Mouse (Mus musculus): ENCODE results near the gene Zfand3. TPM values are rescaled to one million over a fixed set of nuclear protein-coding genes. Genes with fewer than 3 reads are reported as not detected.

Zfand3 gene
- polyA plus RNA-seq, 1 experiment from 2014 or later: 55.6 TPM

DNA sequence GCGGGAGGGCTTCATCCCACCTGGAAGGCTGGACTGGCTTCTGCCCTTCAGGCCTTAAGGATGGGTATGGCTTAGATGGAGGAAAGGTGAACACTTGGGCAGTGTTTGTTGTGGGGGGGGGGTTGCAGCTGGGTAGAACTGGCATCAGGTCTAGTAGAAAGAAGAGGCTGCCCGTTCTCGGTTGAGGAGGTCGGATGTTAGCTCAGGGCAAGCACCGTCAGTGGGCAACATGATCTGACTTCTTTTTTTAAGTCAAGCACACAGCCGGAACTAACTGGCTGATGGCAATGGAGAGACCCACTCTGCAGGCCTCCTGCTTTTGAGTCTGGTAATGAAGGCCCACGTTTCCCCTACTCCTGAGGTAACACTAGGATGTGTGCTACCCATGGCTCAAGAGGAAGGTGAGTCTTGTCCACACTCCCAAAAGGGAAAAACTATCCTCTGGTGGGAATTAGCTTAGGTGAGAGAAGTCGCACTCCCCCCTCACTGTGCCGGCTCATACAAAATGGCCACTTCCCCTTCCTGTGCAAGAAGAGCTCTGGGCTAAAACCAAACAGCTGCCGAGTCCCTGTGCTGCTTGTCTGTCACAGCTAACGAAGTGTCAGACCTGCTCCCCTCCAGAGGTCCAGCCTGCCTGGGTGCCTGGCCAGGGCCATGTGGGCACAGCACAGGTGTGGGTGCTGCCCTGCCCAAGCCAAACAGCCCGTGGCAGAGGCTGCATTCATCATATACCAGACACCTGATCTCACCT, 192.9 kb downstream of the Zfand3 start:
- H3K9ac ChIP-seq (replicated peaks): no peak overlapping the region
- H3K36me3 ChIP-seq: no peaks in the 10 kb centered on the region
- H3K4me3 ChIP-seq (replicated peaks): no peak overlapping the region
- H3K27ac ChIP-seq (replicated peaks): no peak overlapping the region; the same call in 1 of the 2 replicates
- peaks cover 90% of the 10 kb centered on the region for H3K4me1 ChIP-seq
- no peak for ATAC-seq (ENCODE audit: low FRiP score)
- 79% methylated on average over 12 of the region's 12 CpGs for WGBS
- no peaks in the 10 kb centered on the region for H3K27me3 ChIP-seq (replicated peaks)
- H3K4me2 ChIP-seq: no peak overlapping the region
- H3K9me3 ChIP-seq (replicated peaks): no peaks in the 10 kb centered on the region

DNA sequence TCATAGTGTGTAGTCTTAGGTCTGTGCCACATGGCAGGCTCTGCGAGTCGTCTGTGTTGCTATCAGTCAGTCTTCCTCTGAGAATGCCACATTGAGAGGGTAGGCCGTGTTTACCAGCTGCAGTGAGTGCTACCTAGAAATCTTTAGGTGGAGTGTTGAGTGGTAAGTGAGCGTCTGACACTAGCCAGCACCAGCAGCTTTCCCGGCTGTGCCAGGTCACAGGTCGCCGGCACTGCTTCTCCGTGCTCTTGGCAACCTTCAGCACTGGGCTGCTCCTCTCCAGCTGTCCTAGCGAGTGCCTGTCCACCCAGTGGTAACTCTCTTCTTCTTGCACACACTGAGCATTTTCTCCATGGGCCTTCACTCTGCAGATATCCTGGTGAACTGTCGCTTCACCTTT, 193.9 kb downstream of the Zfand3 start:
- Histone ChIP-seq H3K27ac (replicated peaks) (no peak overlapping the region), H3K9ac (replicated peaks) (no peak overlapping the region), H3K4me1 (peaks cover 91% of the 10 kb centered on the region), H3K27me3 (replicated peaks) (no peaks in the 10 kb centered on the region), H3K36me3 (no peaks in the 10 kb centered on the region), H3K4me2 (no peak overlapping the region), H3K4me3 (replicated peaks) (no peak overlapping the region), H3K9me3 (replicated peaks) (no peaks in the 10 kb centered on the region)
- WGBS: 77% methylated on average over 10 of the region's 10 CpGs
- no peak for ATAC-seq (ENCODE audit: low FRiP score)

- no peak overlapping the region for H3K27ac ChIP-seq (replicated peaks)
Observed at GRCm38 (mm10) chr17:30199374-30200247, 195.1 kb downstream of the Zfand3 start.

DNA sequence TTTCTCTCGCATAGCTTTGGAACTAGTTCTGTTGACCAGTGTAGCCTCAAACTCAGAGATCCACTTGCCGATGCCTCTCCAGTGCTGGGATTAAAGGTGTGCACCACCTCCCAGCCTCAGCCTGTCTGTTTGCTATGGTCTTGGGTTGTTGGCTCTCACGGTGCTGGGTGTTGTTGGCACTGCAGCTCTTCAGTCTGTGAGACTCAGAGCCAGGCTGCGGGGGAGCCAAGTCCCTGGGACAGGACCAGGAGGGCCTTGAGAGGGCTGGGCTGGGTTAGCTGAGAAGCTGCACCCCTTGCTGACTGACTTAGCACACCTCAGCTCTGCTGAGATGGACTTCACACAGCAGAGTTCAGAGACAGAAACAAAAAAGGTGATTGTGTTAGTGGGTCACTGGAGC, 195.8 kb downstream of the Zfand3 start:
- Histone ChIP-seq H3K27ac (replicated peaks) (no peak overlapping the region), H3K9ac (replicated peaks) (no peak overlapping the region), H3K9me3 (replicated peaks) (no peaks in the 10 kb centered on the region), H3K4me1 (peaks cover 92% of the 10 kb centered on the region), H3K4me3 (replicated peaks) (no peak overlapping the region), H3K36me3 (no peaks in the 10 kb centered on the region), H3K27me3 (replicated peaks) (no peaks in the 10 kb centered on the region), H3K4me2 (no peak overlapping the region)
- ATAC-seq (ENCODE audit: low FRiP score): no peak
- 82% methylated on average over 4 of the region's 4 CpGs for WGBS

More at GRCm38 (mm10) chr17:30199374-30200247, 195.1 kb downstream of the Zfand3 start:
- Histone ChIP-seq H3K4me2 (no peak overlapping the region), H3K4me1 (peaks cover 92% of the 10 kb centered on the region), H3K4me3 (replicated peaks) (no peak overlapping the region), H3K9ac (replicated peaks) (0 out of 2 replicates have a peak overlapping the region, but pooled peaks have one; percentile 1), H3K27me3 (replicated peaks) (no peaks in the 10 kb centered on the region), H3K36me3 (no peaks in the 10 kb centered on the region), H3K9me3 (replicated peaks) (no peaks in the 10 kb centered on the region)
- no peak for ATAC-seq (ENCODE audit: low FRiP score)
- WGBS: 62% methylated on average over 13 of the region's 13 CpGs

GRCm38 (mm10) chr17:30205062-30205825, 200.7 kb downstream of the Zfand3 start:
- Histone ChIP-seq H3K27me3 (replicated peaks) (no peaks in the 10 kb centered on the region), H3K4me2 (no peak overlapping the region), H3K9me3 (replicated peaks) (no peaks in the 10 kb centered on the region), H3K4me1 (peaks cover 60% of the 10 kb centered on the region), H3K36me3 (peaks cover 16% of the 10 kb centered on the region), H3K27ac (replicated peaks) (no peak overlapping the region), H3K9ac (replicated peaks) (no peak overlapping the region), H3K4me3 (replicated peaks) (no peak overlapping the region)
- 90% methylated on average over 17 of the region's 17 CpGs for WGBS
- no peak for ATAC-seq (ENCODE audit: low FRiP score)

DNA sequence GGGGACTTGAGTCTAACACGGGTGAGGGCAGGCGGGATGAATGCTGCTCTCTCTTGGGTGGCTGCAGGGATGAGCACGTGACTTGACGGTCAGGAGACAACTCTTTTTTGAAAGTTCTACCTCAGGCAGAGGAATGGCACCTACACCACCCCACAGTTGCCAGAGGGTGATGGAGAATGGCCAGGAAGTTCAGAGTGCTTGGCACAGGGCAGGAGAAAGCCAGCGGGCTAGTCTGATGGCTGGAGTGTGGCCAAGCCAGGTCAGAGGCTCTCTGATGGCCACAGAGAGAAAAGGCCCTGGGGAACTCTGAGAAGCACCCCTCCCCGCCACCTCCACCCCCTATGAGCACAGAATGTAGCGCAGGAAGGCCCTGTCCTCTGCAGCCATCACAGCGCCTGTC, 205.7 kb downstream of the Zfand3 start:
- peaks cover 20% of the 10 kb centered on the region for H3K36me3 ChIP-seq
- H3K9ac ChIP-seq (replicated peaks): no peak overlapping the region
- H3K4me3 ChIP-seq (replicated peaks): no peak overlapping the region
- H3K4me1 ChIP-seq: peaks cover 22% of the 10 kb centered on the region
- no peak for ATAC-seq (ENCODE audit: low FRiP score)
- WGBS: 93% methylated on average over 8 of the region's 8 CpGs
- no peak overlapping the region for H3K4me2 ChIP-seq
- no peaks in the 10 kb centered on the region for H3K27me3 ChIP-seq (replicated peaks)
- no peaks in the 10 kb centered on the region for H3K9me3 ChIP-seq (replicated peaks)
- H3K27ac ChIP-seq (replicated peaks): no peak overlapping the region

DNA sequence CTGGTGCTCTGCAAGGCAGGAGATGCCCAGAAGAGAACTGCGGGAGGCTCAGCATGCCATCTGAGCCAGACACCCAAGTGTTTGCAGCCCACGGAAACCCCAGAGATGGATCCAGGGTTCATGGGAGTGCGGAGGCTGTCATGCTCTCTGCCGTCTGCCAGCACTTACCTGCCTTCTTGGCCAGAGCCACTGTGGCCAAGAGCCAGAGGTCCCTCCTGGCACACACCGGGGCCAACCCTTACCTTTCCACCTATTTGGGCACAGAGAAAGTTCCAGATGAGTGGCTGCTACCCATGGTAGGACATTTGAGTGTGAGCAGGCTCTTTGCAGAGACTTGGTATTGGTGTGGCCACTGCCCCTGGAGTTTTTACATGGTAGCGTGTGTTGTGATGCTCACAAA, 206.4 kb downstream of the Zfand3 start:
- H3K4me2 ChIP-seq: no peak overlapping the region
- ATAC-seq (ENCODE audit: low FRiP score): no peak
- no peak overlapping the region for H3K9ac ChIP-seq (replicated peaks)
- H3K4me3 ChIP-seq (replicated peaks): no peak overlapping the region
- no peaks in the 10 kb centered on the region for H3K9me3 ChIP-seq (replicated peaks)
- no peaks in the 10 kb centered on the region for H3K27me3 ChIP-seq (replicated peaks)
- H3K4me1 ChIP-seq: peaks cover 18% of the 10 kb centered on the region
- 94% methylated on average over 6 of the region's 6 CpGs for WGBS
- H3K36me3 ChIP-seq: peaks cover 20% of the 10 kb centered on the region
- H3K27ac ChIP-seq (replicated peaks): no peak overlapping the region

GRCm38 (mm10) chr17:30212647-30213046, 208.1 kb downstream of the Zfand3 start:
- H3K4me1 ChIP-seq: peaks cover 21% of the 10 kb centered on the region
- H3K27me3 ChIP-seq (replicated peaks): no peaks in the 10 kb centered on the region
- H3K4me3 ChIP-seq (replicated peaks): no peak overlapping the region
- 62% methylated on average over 12 of the region's 12 CpGs for WGBS
- ATAC-seq (ENCODE audit: low FRiP score): no peak
- H3K9me3 ChIP-seq (replicated peaks): no peaks in the 10 kb centered on the region
- no peak overlapping the region for H3K4me2 ChIP-seq
- H3K27ac ChIP-seq (replicated peaks): peak overlapping the region; percentile 48
- H3K36me3 ChIP-seq: peaks cover 20% of the 10 kb centered on the region
- no peak overlapping the region for H3K9ac ChIP-seq (replicated peaks)

DNA sequence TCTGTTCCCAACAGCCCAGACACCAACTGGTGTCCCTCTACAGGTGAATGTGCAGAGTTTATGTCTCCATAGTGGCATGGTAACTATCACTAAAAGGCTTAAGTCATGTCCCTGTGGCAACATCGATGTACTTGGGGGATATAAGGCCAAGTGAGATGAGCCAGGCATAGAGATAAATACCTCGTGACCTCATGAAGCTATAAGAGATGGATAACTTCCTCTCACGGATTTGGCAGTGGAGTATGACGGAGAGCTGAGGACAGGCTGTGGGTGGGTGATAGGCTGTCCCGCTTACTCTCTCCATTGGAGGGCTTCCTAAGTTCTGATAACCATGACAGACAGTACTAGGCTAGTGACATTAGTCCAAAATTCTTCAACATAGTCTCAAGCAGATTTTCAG, 208.8 kb downstream of the Zfand3 start:
- ATAC-seq (ENCODE audit: low FRiP score): no peak
- H3K27ac ChIP-seq (replicated peaks): 0 out of 2 replicates have a peak overlapping the region, but pooled peaks have one; percentile 33
- H3K36me3 ChIP-seq: peaks cover 14% of the 10 kb centered on the region
- no peaks in the 10 kb centered on the region for H3K9me3 ChIP-seq (replicated peaks)
- WGBS: 93% methylated on average over 5 of the region's 5 CpGs
- H3K4me3 ChIP-seq (replicated peaks): no peak overlapping the region
- H3K9ac ChIP-seq (replicated peaks): no peak overlapping the region
- peaks cover 21% of the 10 kb centered on the region for H3K4me1 ChIP-seq
- no peaks in the 10 kb centered on the region for H3K27me3 ChIP-seq (replicated peaks)
- H3K4me2 ChIP-seq: no peak overlapping the region

- Histone ChIP-seq H3K27ac (replicated peaks) (no peak overlapping the region), H3K9ac (replicated peaks) (no peak overlapping the region), H3K9me3 (replicated peaks) (no peaks in the 10 kb centered on the region), H3K4me1 (peaks cover 21% of the 10 kb centered on the region), H3K4me2 (no peak overlapping the region), H3K36me3 (peaks cover 6% of the 10 kb centered on the region; the same call in 1 of the 2 replicates), H3K4me3 (replicated peaks) (no peak overlapping the region), H3K27me3 (replicated peaks) (no peaks in the 10 kb centered on the region)
- ATAC-seq (ENCODE audit: low FRiP score): no peak
- WGBS: 91% methylated on average over 6 of the region's 6 CpGs
Observed at GRCm38 (mm10) chr17:30214393-30214792, 209.9 kb downstream of the Zfand3 start.

DNA sequence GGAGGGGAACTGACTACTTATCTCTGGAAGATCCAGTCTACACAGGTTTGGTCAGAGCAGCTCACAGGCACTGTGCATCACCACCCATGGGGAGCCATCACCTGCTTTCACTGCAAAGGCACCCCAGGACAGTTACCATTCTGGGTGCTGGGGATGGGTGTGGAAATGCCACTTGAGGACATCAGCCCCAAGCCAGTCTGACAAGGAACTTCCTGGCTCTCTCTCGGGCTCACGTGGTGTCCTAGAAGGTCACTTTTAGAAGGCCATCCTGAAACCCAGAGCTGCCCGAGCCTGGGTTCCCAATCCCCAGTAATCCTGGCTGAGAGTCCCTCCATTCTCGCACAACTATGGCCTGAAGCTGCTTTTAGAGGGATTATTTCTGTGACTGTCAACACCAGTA, 211.2 kb downstream of the Zfand3 start:
- no peaks in the 10 kb centered on the region for H3K27me3 ChIP-seq (replicated peaks)
- H3K36me3 ChIP-seq: 0 out of 2 replicates have a peak, but pooled peaks cover 2% of the 10 kb centered on the region
- H3K9me3 ChIP-seq (replicated peaks): no peaks in the 10 kb centered on the region
- no peak overlapping the region for H3K27ac ChIP-seq (replicated peaks)
- ATAC-seq (ENCODE audit: low FRiP score): no peak
- no peak overlapping the region for H3K9ac ChIP-seq (replicated peaks)
- H3K4me2 ChIP-seq: no peak overlapping the region
- WGBS: 82% methylated on average over 4 of the region's 4 CpGs
- peaks cover 21% of the 10 kb centered on the region for H3K4me1 ChIP-seq
- no peak overlapping the region for H3K4me3 ChIP-seq (replicated peaks)

Measured in neural tube, embryonic 15.5 days (tissue).